8 mouse cellular contexts compared by ENCODE assay signal in genomic region chr2:92810956-92811355, GRCm38 (mm10).
DNase-seq lines count a peak whose midpoint lies in the region; ATAC-seq and TF ChIP-seq lines count a peak whose summit lies in the region.
"Not testable (repeated sequence)": the region's sequence is repeated elsewhere in the genome, so short reads cannot be mapped to it uniquely, and the experiment has no call there.

No protein-coding gene starts in this region.

- not testable (repeated sequence) for ATAC-seq in kidney, postnatal 0 days (replicated peaks; ENCODE audit: low FRiP score, low read depth); midbrain, embryonic 11.5 days (ENCODE audit: low FRiP score)

- H3K27me3 ChIP-seq in kidney, postnatal 0 days (ENCODE audit: insufficient read depth, low read length); midbrain, embryonic 11.5 days (ENCODE audit: control insufficient read depth, insufficient read depth, low read length): not testable (repeated sequence)

- not testable (repeated sequence) for H3K4me2 ChIP-seq in kidney, postnatal 0 days (ENCODE audit: low read length); midbrain, embryonic 11.5 days

- not testable (repeated sequence) for H3K4me1 ChIP-seq in kidney, postnatal 0 days (replicated peaks; ENCODE audit: insufficient read depth, low read length)
- peaks cover 16% of the 10 kb centered on the region for H3K4me1 ChIP-seq in midbrain, embryonic 11.5 days (ENCODE audit: control insufficient read depth, insufficient read depth, low read length)

- not testable (repeated sequence) for H3K36me3 ChIP-seq in kidney, postnatal 0 days (ENCODE audit: insufficient read depth, low read length); midbrain, embryonic 11.5 days (ENCODE audit: control insufficient read depth, insufficient read depth, low read length)

- 10% methylated on average over 6 of the region's 6 CpGs for WGBS in kidney, postnatal 0 days
- WGBS in midbrain, embryonic 11.5 days, result 10% methylated on average over 6 of the region's 6 CpGs

- H3K4me3 ChIP-seq in kidney, postnatal 0 days (replicated peaks; ENCODE audit: low read depth, low read length); midbrain, embryonic 11.5 days (ENCODE audit: low read depth, low read length): not testable (repeated sequence)

- peak; percentile 5 to 7 for DNase-seq in B cell, adult 2 months
- peak; percentile 50 for DNase-seq in adrenal gland, postnatal 25 days
- DNase-seq in embryo, embryonic 10 days (ENCODE audit: low spot score), result peak; percentile 83
- peak; percentile 53 for DNase-seq in gastrocnemius, postnatal 10 days
- peak; percentile 80 for DNase-seq in kidney, postnatal 0 days (ENCODE audit: low spot score)
- DNase-seq in left cerebral cortex, postnatal 14 days (ENCODE audit: low spot score in 2 of 2), result peak; percentile 86 to 89
- DNase-seq in midbrain, embryonic 11.5 days (ENCODE audit: low spot score, missing footprints), result peak; percentile 95
- peak; percentile 56 for DNase-seq in testis, postnatal 10 days (ENCODE audit: low spot score)

- peak; percentile 76 for TF ChIP-seq CTCF in kidney, postnatal 0 days (IDR thresholded peaks at IDR 0.05; ENCODE audit: low read depth)

- H3K27ac ChIP-seq in kidney, postnatal 0 days; midbrain, embryonic 11.5 days (ENCODE audit: low read depth, low read length): not testable (repeated sequence)

- intact Hi-C loops in left cerebral cortex, postnatal 14 days (cut with DNase I), result loop anchor here (1.0 to 5.0 kb wide), 4 partner anchors 114 to 326 kb away; no protein-coding TSS in a partner anchor

- H3K9ac ChIP-seq in kidney, postnatal 0 days (ENCODE audit: low read depth, low read length); midbrain, embryonic 11.5 days (ENCODE audit: low read length): not testable (repeated sequence)

- H3K9me3 ChIP-seq in kidney, postnatal 0 days (replicated peaks; ENCODE audit: low read length); midbrain, embryonic 11.5 days (ENCODE audit: control insufficient read depth, low read length): not testable (repeated sequence)

Comparison
In these comparisons a context has a peak if more than half of its experiments do, and no peak if none do; other contexts are left out.
1. DNase-seq: peak in every context shown above with its lines; median percentile 95 in midbrain, embryonic 11.5 days; 88 in left cerebral cortex, postnatal 14 days; 83 in embryo, embryonic 10 days; 80 in kidney, postnatal 0 days; 56 in testis, postnatal 10 days; 53 in gastrocnemius, postnatal 10 days; 50 in adrenal gland, postnatal 25 days; 6 in B cell, adult 2 months.